Mouse (Mus musculus): ENCODE measurements around the gene Ascl5.

Ascl5 gene

DNA sequence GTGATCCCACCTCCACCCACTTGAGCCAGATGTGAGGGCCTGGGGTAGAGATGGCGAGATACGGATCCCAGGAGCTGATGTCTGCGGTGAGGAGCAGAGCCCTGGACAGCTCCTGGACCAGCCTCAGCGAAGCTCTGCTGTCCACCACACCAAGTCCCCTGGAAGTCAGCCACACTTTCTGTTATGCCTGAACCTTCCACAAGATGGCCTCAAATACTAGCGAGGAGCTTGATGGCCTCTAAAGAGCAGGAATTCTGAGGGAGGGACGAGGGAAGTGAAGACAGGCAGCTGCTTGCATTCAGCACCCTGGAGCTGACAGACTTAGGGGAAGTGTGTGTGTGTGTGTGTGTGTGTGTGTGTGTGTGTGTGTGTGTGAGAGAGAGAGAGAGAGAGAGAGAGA lies 861 bp downstream of the Ascl5 start:
- peak; percentile 87 for DNase-seq

DNA sequence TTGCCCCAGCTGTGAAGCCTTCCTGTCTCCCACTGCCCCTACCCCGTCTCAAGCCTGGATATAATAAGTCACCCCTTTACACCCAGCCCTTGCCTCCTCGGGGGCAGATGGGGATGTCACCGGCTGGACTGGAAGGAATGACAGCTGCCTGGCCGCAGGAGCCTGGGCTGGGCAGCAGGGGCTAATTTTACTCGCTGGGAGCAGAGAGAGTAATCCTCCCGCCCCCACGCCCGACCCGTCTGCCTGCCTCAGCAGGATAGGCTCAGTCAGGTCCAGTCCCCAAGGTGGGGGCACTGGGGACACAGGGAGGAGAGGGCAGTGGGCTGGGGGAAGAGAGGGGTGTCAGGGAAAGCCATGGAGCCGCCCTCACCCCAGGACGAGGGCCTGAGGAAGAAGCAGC lies 1.9 kb downstream of the Ascl5 start, which contains the start of gene Cacna1s:
Gene Cacna1s (plus strand): TSS at position 204 of the 400 bp plus-strand sequence.
- DNase-seq: no peak

DNA sequence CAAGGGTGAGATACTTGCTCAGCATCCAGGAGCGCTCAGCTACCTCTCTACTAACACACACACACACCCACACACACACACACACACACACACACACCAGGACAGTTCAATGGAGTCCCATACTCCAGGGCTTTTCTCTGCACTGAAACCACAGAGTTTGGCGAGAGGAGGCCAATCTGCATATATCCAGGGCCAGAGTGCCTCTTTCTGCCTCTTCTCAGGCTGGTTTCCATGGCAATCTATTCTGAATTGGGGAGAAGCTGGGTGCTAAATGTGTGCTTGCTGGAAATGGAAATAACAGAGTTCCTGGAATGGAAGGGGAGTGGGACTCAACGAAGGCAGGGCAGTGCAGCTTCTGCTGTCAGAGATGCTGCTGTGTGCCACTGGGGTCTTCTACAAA lies 5.2 kb downstream of the Ascl5 start:
- DNase-seq: no peak

DNA sequence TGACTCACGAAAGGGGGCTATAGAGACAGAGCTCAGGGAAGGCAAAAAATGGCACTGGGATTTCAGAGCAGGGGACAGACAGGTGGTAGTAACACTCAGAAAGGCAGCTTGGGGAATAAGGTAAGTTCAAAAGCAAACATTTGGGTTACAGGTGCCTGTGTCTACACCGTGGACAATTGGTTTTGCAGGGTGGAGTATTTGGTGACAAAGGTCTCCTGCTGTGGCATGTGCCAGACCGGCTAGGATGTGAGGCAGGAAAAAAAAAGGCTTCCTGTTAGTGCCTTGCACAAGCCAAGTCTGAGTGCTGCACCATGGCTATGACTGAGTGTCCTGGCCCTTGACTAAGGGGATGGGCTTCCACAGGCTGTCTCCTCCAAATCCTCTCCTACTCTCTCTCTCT lies 8.0 kb downstream of the Ascl5 start:
- no peak for DNase-seq

DNA sequence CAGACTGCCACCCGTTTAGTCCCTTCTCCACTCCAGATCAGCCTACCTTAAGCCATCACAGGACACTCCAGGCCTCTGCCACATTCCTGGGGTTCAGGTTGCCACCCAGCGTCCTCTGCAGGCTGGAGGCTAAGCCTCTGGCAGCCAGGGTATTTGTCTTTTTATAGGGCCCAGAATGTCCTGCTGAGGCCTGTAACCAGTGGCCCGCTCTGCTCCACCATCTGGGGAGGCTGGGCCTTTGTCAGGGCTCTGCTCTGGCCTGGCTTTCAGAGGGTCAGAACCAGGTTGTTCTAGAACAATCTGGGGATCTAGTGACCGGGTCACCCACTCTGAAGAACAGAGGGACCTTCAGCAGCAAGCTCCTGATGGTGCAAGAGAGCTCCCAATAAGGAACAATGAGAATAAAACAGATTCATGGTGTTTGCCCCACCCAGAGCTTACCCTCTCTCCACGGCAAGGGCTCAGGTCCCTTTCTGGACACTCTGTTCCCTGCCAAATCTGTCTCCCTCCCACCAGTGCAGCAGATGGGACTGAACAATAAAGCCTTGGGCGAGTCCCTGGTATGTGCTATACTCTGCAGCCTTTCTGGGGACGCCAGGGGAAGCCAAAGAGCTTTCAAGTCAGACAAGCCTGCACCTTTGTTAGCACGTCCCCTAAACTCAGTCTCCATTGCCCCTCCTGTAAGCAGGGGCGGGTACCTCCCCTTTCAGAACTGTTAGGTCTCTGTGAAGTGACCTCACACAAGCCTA lies 10.6 kb downstream of the Ascl5 start:
- DNase-seq: peak; percentile 71

DNA sequence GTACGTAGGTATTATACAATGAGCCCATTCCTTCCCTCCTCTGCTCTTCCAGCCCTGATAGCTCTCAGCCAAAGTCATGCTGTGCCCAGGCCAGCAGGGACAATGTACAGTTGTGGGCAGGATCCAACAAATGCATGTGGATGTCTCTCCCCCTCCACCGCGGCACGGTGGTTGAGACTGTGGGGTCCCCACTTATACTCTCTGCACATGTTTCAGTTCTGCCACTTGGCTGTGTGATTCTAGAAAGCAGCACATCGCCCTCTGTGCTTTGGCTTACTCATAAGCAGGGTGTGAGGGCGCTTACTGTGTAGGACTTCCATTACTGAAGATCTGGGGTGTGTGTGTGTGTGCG lies 11.2 kb downstream of the Ascl5 start:
- DNase-seq: no peak

DNA sequence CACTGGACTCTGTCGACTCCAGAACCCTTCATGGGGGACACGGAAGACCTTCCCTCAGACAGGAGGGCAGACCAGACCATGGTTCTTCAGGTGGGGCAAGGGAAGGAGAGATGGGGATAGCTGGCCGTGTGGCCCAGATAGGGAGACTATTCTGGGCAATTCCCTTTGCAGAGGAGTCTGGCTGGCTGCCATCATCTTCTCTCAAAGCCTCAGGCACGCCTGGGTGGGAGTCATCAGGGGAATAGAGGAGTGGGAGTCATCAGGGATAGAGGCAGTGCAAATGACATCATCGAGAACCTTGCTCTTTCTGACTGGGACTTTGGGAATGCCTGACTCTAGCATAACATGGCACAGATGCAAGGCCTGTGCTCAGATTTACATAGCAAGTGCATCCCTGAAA lies 13.4 kb downstream of the Ascl5 start:
- DNase-seq: no peak

DNA sequence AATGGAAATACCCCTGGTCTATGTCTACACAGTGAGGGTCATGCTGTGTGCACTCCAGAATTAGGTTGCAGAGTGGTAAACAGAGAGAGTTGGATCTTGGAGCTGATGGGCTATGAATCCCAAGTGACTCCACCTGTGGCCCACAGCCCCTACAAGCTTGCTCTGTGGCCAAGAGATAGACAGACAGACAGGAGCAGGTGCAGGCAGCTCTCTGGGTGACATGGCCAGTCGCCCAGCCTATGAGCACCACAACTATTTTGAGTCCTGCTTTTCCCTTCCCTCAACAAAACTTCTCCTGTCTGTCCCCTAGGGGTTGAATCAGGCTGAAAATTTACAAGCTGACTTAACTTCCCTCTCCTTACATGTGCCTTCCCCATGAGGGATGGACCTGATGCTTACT lies 16.0 kb downstream of the Ascl5 start:
- no peak for DNase-seq

DNA sequence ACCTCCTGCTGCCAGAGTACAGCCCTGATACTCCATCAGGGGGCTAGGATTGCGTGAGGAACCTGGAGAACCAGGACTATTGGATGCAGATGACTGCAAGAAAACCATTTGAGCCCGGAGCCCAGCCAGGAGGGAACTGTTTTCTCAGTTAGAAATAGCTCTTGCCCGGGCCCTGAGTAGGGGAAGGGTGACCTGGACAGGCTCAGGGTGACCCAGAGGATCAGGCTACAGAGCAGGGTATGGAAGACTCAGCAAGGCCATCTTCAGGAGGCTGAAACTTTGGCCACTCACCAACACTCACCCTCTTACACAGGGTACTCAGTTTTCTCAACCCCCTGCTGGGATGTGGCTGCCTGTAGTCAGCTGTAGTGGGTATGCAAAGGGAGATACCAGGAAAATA lies 17.0 kb downstream of the Ascl5 start:
- no peak for DNase-seq

DNA sequence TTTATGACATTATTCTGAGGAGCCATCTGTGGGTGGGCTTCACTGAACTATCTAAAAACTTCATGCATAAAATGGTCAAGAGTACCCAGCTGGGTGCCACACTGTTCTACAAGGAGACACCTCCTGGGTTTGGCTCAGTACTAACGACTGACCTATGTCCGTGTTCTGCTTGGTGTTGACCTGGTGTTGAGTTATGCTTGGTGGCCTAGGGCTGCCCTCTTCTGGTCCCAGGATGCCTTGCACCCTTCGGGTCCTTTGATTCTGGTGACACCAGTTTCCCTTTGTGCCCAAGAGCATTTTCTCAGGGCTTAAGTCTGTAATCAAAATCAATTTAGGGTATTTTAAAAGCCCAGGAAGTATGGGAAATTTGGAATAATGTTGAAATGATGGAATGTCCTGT lies 25.5 kb downstream of the Ascl5 start:
- DNase-seq: peak; percentile 48

DNA sequence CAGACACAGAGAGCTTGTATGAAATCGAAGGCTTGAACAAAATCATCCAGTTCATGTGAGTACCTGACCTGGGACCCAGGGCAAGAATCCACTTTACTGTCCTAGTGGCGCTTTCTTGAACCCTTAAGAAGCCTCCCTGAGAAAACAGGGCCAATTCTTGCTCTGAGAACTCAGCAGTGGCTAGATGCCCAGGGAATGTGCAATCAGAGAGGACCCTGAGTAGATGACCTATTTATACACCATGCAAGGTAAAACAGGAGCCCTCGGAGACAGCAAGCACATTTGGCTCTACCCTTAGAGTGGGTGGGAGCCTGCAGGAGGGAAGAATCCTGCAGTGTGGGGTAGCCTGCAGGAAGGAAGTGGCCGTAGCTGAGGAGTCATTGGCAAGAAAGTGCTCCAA lies 27.1 kb downstream of the Ascl5 start:
- DNase-seq: no peak

DNA sequence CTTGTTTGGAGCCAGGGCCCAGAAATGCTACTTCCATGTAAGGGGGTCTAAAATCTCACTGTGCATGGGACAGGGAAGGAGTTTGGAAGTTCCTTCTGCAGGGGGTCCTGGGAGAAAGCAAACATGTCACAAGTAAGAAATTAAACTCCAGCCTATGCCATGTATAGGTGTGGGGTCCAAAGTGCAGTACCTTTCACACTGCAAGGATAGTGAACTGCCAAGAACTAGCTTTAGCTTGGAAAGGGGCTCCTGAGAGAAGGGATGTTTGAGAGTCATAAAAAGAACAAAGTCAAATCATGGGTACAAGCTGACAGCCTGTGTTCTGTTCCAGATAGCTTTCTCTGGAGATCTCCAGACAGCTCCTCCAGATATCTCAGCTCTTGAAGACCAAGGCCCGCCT lies 30.6 kb downstream of the Ascl5 start:
- no peak for DNase-seq

DNA sequence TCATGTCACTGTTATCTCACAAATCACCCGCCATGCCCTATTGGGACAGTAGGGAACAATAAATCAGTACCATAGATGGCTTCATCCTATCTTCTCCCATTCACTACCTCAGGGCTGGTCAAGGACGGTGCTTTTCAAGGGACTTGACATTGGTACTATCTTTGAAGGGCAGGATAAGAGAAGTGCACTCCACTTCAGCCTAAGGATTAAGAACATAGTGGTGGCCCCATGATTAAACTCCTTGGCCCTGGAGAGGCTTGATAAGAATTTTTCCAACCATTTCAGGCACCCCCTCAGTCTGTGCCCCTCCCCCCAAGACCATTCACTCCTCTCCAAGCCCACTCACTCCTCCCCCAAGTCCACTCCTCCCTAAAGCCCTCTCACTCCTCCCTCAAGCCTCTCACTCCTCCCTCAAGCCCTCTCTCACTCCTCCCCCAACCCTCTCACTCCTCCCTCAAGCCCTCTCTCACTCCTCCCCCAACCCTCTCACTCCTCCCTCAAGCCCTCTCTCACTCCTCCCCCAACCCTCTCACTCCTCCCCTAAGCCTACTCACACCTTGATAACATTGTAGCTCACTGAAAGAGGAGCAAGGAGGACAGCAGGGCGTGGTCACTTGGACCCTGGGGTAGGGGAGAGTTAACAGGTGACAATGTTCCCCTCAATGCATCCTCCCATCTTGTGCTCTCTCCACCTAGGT lies 35.5 kb downstream of the Ascl5 start:
- DNase-seq: no peak

DNA sequence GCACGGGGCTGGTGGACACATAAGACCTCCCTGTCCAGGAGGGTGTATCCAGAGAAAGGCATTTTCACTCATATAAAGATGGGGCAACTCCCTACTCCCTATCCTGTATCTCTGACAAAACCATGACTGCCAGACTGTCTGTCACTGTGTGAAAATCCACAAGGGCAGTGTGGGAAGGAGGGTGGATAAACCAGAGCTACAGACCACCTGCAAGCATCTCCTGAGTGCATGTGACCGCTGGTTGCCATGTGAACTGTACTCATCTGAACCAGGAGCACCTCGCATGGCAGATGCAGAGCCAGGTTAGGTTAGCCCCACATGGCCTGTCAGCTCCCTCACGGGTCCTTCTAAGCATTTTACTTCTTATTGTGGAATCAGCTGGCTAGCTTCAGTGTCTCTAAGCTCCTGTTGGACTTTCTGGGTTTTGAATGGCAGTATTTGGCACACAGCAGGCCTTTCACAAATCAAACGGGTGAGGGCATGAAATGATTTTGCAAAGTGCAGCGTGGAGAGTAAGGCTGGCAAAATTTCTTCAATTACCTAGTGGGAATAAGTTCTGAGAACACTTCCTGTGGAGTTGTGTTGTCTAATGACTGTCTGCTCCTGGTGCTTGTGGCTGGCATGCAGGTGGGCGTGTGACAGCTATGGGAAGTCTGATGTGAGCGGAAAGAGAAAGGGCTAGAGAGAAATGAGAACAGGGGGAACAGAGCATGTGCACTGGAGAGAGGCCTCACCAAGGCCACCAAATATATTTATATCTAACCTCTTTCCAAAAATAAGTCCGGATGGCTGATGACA lies 39.0 kb downstream of the Ascl5 start:
- no peak for DNase-seq

DNA sequence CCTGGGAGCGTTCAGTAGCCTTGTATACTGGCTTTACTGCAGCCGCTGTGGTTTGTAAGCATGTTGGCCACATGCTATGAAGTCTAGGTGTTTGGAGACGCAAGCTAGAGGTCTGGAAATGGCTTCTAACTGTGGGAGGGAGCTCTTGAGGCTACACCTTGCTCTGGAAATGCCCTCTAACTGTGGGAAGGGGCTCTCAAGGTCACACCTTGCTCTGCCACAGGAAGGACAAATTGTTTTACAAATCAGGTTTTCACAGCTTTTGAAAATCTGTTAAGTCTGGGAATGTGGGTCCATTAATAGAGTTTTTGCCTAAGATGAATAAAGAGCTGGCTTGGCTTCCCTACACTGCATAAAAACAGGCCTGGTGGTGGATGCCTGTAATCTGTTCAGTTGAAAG lies 43.1 kb downstream of the Ascl5 start:
- no peak for DNase-seq

DNA sequence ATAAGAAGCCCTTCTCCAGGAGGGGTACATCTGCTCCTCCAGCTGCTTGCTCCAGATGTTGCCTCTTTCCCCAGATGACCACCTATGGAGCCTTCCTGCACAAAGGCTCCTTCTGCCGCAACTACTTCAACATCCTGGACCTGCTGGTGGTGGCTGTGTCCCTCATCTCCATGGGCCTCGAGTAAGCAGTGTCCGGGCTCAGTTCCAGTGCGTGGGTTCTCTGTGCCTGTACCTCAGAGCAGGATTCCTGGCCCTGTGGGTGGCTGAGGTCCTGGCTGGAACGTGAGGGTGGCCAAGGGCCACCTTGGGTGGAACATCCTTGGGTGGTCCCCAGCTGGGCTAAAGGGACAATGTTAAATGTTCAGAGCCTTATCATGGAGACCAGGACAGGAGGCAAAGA lies 44.2 kb downstream of the Ascl5 start:
- DNase-seq: no peak

All from kidney, postnatal 14 days (tissue).